Mouse (Mus musculus) skeletal muscle tissue, adult 2 months (tissue): ENCODE measurements at regions not wholly inside any gene's neighbourhood (a gene's known extent, or its start where the extent isn't known, plus 50 kb on each side); places are given as distances from the start of the nearest gene placed in this dataset.

ENCODE experiments used
- DNase-seq: peaks from one replicate; pipeline ENCODE4 v3.0.0-alpha.2; 2012; ENCODE audit warnings: low read depth, low spot score

DNA sequence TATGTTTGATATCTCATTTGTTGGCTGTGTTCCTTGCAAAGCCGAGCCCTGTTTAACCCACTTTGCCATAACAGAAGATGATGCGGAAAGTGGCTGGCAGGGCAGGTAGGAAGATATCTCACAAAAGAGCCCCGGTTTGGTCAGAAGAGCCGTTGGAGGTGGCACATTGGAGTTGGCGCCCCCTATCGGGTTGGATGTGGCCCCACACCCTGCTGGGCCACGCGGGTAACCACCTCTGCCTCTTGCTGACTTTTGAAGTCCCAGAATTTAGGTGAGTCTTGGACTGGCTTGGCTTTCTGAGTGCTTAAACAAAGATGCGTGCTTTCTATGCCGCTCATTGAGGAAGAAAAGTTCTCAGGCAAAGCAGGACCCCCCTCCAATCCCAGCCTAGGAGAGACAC is 56.1 kb downstream of the Gm4791 start:
- no peak for DNase-seq

DNA sequence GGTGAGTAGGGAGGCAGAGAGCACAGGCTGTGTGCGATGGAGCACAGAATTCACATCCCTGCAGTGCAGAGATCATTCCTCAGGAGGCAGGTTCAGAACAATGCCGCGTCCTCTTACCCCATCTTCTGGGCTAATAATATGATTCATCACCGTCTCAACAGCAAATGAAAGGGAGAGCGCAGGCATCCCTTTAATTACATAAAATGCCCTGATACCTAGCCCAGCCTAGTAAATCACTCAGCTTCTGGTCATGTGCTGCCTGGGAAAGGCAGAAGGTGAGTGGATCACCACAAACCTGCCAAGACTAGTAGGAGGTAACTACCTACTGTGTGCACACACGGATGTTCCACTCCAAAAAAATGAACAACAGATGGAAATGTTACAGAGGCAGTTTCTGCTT is 57.0 kb downstream of the Gm4791 start:
- no peak for DNase-seq

DNA sequence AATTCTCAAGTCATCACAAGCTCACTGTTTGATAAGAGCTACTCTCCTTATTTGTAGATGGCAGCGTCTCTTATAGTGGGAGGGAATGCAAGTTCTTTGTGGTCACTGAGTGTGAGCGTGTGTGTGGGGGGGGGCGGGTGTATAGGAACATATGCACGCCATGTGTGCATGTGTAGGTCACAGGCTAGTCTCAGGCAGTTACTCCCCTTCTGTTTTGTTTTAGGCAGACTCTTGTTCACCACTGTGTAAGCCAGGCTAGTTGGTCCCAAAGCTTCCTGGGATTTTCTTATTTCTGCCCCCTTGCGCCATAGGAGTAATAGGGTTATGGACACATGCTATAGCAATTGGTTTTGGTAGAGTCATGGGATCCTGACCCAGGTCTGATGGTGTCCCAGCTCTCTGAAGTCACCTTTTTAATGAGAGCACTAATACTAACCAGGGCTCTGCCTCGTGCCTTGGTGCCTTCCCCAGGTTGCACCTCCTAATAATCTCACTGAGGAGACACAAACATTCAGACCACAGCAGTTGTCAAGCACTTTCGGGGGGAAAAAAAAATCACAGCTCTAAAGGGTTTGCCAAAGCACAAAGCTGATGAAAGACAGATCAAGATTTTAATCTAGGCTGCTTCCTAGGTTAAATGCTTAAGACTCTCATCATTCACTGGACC is 60.9 kb downstream of the Gm4791 start:
- no peak for DNase-seq

DNA sequence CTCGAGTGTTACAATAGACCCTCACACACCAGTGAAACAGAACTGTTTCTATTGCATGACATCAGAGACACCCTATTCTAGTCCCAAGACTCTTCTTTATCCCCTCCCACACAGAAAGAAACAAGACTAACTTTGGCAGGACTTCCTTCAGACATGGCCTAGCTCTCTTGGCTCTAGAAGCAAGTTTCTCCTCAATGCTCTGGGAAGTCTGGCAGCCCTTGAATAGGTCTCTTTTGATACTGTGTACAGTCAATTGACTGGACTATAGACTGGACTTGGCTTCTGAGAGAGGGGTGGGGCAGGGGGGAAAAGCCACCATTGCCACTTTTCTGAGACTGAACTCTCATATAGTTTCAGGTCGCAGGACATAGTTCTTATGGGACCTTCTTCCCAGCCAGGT is 62.2 kb downstream of the Gm4791 start:
- DNase-seq, result no peak

DNA sequence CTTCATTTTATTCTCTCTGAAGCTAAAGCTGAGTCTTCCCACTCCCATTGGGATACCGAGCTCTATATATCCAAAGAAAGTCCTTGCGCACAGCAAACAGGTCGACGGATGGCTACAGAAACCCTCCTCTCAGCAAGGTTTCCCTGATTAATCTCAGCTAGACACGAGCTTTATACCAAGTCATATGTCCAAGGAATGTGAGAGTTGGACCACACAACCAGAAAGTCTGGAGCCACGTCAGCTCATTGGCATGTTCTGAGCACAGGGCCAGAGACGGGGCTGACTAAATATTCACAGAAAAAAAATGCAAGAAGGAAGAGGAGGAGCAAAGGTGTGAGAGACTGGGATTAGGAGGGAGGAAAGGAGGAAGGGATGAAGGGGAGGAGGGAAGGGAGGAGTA is 64.0 kb downstream of the Gm4791 start:
- no peak for DNase-seq

DNA sequence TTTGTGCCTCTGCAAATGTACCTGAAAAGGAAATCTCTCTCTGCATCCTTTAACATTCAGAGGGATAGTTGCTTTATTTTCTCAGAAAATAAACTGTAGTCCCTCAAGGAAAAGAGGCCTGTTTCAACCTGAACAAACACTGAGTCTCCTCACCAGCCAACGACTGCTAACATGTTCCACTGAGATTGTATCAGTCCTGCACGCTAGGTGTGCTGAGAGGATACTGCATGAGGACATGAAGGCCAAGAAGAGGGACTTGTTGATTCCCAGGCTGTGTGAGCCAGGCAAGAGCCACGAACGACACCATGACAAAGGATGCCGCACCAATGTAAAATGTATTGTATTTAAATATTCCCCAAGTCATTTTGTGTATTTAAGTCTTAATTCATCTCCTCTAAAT is 65.2 kb downstream of the Gm4791 start:
- no peak for DNase-seq

DNA sequence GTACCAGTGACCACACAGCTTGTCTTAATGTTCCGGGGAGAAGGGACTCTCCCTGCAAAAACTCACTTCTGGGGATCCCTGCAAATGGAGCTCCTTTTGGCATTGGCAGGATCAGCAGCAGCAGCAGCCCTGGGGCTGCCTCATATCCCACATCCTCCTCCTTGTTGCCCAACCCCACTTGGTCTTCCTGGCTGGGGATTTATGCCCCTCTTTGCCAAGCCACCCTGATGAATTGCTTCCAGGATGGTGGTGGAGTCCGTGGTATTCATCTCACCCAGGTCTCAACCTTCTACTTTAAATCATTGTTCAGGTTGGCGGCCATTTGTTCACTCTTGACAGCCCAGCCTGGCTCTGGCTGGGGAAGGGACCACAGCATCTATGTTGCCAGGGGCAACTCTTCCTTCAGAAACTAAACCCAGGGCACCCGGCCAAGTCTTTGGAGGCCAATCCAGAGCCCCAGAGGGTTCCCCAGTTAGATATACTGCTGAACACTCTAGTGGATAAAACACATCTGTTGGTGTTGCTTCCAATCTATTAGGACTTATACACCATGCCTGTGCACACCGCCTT is 66.0 kb downstream of the Gm4791 start:
- no peak for DNase-seq

DNA sequence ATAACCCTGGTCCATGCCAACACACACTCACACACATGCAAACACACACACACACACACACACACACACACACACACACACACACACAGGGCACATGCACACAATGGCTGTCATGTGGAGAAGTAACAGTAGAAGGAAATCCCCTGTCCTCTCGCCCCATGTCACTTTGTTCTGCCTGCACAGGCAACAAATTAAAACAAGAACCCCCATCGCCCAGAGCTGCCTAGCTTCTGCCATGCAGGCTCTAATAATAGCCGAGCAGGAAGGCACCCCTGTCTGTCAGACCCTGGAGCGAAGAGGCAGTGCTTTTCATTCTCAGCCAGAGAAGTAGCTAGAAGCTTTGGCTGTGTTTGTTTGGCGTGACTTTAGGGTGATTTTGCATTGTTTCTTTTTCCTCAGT is 70.9 kb downstream of the Gm4791 start:
- DNase-seq, result no peak

DNA sequence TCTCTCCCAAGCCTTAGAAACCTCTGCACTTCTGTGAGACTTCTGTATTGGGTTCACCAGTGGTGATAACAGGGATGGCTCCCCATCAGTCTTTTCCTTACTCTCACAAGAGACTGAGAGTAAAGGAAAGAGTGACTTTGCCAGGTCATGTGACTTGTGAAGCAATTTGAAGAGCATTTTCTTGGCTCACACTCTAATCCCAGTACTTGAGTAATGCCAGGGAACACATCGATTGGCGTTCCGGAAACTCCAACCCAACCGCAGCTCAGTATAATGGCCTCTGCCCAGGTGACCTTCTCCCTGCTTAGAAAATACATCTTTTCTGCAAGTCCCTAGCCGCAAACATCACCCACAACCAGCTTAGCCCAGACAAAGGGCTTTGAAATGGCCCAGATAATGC is 72.4 kb downstream of the Gm4791 start:
- DNase-seq, result no peak

DNA sequence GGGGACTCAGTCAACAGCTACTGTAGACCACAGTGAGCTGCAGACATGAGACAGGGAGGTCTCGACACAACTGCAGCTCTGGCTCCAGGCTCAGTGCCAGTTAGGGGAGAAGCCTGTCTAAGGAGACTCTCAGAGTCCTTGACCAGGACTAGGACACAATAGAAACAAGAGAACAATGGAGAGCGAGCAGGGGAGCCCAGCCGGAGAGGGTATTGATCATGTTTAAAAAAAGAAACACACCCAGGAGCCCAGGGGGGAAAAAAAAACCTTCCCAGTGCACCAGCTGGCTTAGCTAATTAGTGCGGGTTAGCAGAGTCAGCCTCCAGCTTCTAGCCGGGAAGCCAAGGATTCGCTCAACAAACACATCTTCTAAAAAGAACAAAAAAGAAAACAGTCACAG is 78.4 kb downstream of the Gm4791 start:
- no peak for DNase-seq

DNA sequence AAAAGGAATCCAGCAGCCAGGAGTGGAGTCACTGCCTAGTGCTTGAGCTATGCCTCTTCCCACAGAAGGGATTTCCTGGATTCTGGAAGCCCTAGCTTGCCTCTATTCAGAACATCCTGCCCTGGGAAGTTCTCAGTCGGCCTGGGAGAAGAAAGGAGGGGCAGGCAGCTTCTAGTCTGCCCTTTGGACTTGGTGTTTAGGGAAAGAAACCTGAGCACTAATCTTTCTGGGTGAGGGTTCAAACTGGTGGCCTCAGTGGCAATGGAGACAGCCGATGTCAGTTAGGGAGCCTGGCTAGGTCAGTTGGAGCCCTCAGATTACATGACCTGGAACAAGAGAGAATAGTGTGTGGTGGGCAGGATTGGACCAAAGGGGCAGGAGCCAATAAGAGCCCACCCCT is 78.9 kb downstream of the Gm4791 start:
- no peak for DNase-seq

DNA sequence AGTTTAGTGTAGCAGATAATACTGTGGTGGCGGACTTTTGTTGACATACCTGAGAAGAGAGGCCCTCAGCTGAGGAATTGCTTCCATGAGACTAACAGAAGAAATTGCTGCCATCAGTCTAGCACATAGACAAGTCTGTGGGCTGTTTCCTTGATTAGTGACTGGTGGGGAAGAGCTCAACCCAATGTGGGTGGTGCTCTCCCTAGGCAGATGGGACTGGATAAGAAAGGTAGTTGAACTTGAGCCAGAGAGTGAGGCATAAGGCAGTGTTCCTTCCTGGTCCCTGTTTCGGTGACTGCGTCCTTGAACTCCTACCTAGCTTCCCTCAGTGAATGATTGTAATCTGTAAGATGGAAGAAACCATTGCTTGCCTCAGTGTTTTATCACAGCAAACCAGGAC is 79.4 kb downstream of the Gm4791 start:
- no peak for DNase-seq

DNA sequence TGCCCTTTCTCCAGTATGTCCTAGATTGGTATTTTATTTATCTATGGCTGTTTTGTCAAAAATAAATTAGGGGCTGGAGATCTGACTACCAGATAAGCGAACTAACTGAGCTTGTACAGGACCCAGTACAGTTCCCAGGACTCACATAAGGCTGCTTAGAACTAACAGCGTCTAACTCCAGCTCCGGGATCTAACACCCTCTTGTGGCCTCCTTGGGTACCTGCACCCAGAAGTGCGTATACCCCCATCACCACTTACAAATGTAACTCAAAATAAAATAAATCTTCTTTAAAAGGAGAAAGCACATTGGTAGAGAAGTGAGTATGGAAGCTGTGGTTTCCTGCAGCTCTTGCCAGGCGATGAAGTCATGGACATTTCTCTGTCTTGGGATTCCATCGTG is 82.9 kb downstream of the Gm4791 start:
- DNase-seq, result no peak

DNA sequence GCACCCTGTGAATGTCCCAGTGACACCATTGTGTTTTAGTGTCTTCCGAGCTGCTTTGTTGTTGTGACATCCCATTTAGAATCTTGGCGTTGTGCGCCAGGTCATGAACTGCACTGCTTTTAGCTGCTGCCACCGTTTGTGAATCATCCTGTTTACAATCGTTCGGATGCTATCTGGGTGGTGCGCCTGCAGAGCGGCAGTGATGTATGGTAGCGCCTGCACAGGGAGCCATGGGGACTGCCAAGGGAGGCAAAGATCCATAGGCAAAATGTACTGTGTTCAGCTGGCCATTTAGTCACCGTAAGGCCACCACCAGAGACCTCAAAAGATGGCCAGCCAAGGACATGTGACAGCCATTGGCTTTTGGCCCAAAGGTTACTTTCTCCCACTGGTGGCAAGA is 93.3 kb downstream of the Gm4791 start:
- no peak for DNase-seq

DNA sequence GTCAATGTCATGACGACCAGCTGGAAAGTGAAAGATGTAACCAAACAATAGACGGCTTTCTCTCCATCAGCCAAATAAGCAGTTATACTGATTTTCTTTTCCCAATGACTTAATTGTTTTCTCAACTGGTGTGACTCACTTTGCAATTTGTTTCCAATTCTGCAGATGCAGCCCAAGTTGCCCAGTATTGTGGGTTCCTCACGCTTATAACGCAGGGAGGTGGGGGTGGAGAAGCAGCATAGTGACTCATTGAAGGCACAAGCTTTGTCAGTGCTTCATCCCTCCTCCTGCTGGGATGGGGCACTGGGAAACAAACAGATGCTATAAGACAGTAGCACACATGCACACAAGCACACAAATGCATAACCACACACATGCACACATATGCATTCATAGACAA is 97.1 kb downstream of the Gm4791 start:
- no peak for DNase-seq

DNA sequence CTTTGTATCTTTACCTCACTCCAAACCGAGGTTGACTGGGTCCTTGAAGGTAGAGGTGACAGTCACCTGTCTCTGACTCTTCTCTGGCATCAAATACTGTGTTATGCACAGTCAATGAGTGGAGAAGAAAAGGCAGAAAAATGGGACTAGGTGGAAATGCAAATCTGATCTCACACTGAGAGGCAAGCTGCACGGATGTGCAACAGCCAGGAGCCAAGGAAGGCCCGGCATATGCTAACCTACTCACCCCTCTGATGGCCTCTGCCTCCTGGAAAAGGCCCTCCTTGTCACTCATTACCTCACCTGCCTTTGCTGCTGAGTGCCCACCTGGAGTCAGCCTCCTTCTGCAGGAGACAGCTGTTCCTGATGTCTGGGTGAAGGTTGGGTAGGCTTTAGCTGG is 104.8 kb downstream of the Gm4791 start:
- no peak for DNase-seq

DNA sequence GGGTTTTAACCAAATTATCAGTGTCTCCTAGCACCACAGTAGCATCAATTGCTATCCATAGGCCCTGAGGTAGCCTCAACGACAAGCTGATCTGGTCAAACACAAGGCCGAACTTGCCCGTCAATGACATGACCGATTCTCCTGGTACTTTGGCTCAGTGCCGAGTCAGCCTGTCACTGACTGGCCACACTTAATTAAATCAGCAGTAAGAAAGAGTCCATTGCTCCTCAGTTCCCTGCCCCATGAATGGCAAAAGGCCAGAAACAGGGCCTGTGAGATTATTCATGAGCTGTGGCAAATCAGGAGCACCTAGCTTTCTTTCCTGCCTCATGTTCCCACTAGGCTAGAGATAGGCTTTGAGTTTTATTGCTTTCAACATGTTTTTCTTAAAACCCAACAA is 105.4 kb downstream of the Gm4791 start:
- no peak for DNase-seq

DNA sequence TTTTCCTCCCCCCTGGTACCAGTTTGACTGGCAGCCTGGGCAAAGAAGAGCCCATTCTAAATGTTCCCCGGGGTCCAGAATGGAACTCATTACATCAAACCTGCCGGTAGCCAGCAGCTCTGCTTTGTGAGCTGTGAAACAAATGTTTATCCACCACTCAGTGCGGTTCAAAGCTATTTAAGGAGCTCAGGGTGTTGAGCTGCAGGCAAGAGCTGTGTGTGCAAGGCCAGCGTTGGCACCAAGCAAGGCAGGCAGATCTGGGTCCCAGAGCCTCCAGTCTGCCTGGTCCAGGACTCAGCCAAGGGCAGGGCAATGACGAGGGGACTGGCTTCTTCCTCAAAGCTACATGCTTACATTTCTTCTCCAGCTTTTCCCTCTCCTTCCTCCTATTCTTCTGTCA is 109.6 kb downstream of the Gm4791 start:
- no peak for DNase-seq

DNA sequence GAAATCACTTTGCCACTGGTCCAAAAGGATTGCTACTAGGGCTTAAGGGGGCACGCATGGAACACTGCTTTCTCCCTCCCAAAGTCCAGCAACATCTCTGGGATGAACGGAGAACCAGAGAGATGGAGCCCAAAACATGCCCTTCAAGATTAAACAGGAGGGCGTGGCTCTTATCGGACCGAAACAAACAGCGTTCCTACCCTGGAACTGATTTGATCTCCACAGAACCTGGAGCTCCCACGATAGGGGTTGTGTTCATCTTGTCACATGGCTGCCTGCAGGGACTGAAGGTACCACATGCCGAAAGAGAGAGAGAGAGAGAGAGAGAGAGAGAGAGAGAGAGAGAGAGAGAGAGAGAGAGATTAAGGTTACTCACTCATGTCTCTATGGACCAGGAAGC is 120.7 kb downstream of the Gm4791 start:
- DNase-seq, result no peak

DNA sequence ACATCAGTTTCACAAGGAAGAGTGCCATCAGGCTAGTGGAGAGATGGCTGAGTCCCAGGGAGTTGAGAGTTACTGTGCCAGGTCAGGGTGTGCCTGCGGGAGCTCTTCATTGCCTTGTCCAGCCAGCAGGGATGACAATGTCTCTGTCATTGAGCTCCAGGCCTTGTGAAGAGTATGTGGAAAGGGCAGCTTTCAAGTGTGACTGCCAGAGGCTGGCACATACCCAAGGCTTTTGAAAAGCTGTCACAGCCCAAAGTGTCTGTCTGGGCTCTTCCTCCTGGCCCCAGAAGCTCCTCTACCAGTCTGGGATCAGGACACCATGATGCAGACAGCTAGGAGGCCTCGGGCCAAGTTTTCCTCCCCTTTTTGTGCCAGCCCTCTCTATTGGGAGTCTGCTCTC is 124.6 kb downstream of the Gm4791 start:
- no peak for DNase-seq

DNA sequence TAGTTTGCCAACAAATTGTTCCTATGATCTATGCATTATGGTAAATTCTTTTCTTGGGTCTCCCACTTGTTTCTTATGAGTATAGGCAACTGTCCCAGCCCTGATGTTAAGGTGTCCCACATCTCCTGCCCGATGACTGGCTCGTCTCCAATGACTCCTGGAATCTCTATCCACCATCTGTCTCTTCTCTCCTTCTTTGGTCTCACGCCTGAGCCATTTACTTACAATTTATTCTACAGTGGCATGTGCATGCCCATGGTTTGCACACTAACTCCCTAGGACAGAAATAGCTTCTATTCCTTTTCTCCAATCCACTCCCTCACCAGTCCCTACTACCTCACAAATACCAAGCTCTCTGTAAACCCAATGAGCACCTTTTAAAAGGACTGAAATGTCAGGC is 127.0 kb downstream of the Gm4791 start:
- DNase-seq, result no peak

DNA sequence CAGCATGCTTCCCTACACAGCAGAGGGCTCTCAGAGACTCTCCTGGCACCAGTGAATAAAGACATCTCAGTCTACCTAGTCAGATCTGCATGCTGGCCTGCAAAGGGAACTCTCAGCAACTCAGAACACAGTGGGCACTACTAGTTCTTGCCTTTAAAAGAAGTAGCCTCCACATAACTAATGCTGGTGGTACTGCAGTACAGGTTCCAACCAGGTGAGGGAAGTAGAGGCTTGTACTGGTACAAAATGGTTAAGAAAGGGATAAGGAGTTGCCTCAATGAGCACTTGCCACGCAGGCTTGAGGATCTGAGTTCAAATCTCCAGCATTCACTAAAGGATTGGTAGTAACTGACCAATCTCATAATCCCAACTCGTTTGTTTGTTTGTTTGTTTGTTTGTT is 127.7 kb downstream of the Gm4791 start:
- no peak for DNase-seq

DNA sequence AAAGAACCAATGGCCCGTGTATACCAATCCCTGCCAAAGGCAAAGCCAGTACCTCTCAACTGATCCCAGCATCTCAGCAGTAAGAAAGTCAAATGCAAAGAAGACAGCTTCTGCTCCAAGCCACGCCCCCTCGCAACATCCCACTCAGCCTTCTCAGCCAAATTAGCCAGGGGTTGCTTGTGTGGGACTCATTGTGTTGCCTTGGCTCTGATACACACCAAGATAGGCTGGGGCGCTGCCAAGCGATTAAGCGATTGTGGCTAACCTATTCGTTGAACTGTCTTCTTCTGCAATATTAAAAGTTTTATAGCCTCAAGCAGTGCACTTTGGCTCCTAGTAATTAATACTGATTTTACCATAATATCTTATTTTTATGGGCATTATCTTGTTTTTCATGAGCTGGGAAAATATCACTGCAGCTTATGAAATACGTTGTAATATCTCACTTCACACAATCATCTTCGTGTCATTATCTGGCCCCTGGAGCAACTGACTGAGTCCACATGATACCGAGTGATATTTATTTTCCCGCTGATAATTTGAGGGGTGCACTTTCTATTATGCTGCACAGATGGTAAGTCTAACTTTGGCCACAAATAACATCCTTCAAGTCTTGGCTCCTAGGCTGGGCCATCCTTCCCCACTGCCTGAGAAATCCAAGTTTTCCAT is 129.3 kb downstream of the Gm4791 start:
- DNase-seq, result no peak

DNA sequence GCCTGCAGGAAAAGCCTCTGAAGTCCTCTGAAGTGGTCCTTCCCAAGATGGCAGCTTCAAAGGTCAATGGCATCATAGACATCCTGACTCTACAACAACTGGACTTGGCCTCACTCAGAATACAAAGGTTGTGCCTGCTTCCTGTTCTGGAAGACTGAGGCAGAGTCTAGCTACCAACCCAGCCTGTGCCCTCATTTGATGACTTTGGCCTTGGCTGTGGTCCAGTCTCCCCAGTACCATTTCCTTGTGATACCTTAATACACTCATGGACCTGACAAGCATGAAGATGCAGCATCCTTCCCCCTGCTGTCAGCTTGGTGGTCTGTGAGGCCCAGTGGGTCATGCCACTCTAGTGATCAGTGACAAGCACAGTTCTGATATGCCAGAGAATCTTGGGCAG is 130.6 kb downstream of the Gm4791 start:
- no peak for DNase-seq
